Mouse (Mus musculus): ENCODE results near the gene Smarcd3. TPM values are rescaled to one million over a fixed set of nuclear protein-coding genes. Genes with fewer than 3 reads are reported as not detected.

Smarcd3 gene
- total and polyA plus RNA-seq, 3 experiments, result 1.3 to 2.2 TPM; not detected in 1

GRCm38 (mm10) chr5:24604080-24604655 is 20.0 kb downstream of the Smarcd3 start:
- Histone ChIP-seq H3K27me3 (replicated peaks) (peaks cover 79% of the 10 kb centered on the region), H3K79me2 (replicated peaks; ENCODE audit: control insufficient read depth, extremely low read depth, insufficient read depth, poor library complexity, severe bottlenecking) (no peaks in the 10 kb centered on the region), H3K36me3 (replicated peaks in 1 of 2; ENCODE audit: control insufficient read depth in 1 of 2, insufficient read depth in 1 of 2, low read length in 1 of 2) (no peaks in the 10 kb centered on the region), H3K4me2 (ENCODE audit: insufficient read depth, low read depth, poor library complexity, severe bottlenecking) (no peak overlapping the region), H3K4me1 (ENCODE audit: control insufficient read depth in 1 of 2, insufficient read depth in 2 of 2) (peaks cover 7 to 13% of the 10 kb centered on the region in 2 experiments; a peak in 3 of 4 replicates), H3K9ac (ENCODE audit: insufficient read depth, low read depth) (no peak overlapping the region), H3K9me3 (replicated peaks; ENCODE audit: low read length) (peaks cover 3% of the 10 kb centered on the region), H3K4me3 (replicated peaks in 1 of 3; ENCODE audit: low read depth in 2 of 3, low read length in 2 of 3, poor library complexity in 1 of 3) (no peak overlapping the region), H3K27ac (ENCODE audit: insufficient read depth, low read depth) (no peak overlapping the region)
- dilution Hi-C loops (cut with MboI; ENCODE audit: extremely low pct_ligation_motif_present, extremely low pct_unique_long_range_greater_than_20kb, low sequenced_read_pairs) (no loop called here), in situ Hi-C loops (cut with MboI; ENCODE audit: low pct_ligation_motif_present, low pct_unique_long_range_greater_than_20kb, low sequenced_read_pairs) (no loop called here)
- TF ChIP-seq ELF1 (IDR thresholded peaks at IDR 0.05; ENCODE audit: low read depth, low read length) (no peak), KAT2A (IDR thresholded peaks at IDR 0.05; ENCODE audit: insufficient replicate concordance, low read length) (no peak), USF1 (IDR thresholded peaks at IDR 0.05; ENCODE audit: low read depth, low read length) (no peak), EP300 (IDR thresholded peaks at IDR 0.05; ENCODE audit: low read length) (no peak), CHD2 (IDR thresholded peaks at IDR 0.05; ENCODE audit: low read length) (no peak), SMC3 (IDR thresholded peaks at IDR 0.05; ENCODE audit: low read depth, low read length) (no peak), NELFE (IDR thresholded peaks at IDR 0.05; ENCODE audit: low read depth, low read length) (no peak), GABPA (IDR thresholded peaks at IDR 0.05; ENCODE audit: insufficient replicate concordance, low read depth, low read length) (no peak), SIN3A (IDR thresholded peaks at IDR 0.05; ENCODE audit: low read length) (no peak), BHLHE40 (IDR thresholded peaks at IDR 0.05; ENCODE audit: low read depth, low read length) (no peak), MEF2A (IDR thresholded peaks at IDR 0.05; ENCODE audit: borderline replicate concordance, low read depth, low read length) (no peak), JUND (conservative IDR thresholded peaks at IDR 0.05; ENCODE audit: low read depth, low read length) (no peak), ETS1 (conservative IDR thresholded peaks at IDR 0.05; ENCODE audit: low read depth, low read length) (no peak)
- DNase-seq (ENCODE audit: extremely low read depth), result no peak

- no peak overlapping the region for H3K9ac ChIP-seq (ENCODE audit: insufficient read depth, low read depth)
- H3K79me2 ChIP-seq (replicated peaks; ENCODE audit: control insufficient read depth, extremely low read depth, insufficient read depth, poor library complexity, severe bottlenecking), result no peaks in the 10 kb centered on the region
- dilution Hi-C loops (cut with MboI; ENCODE audit: extremely low pct_ligation_motif_present, extremely low pct_unique_long_range_greater_than_20kb, low sequenced_read_pairs), result no loop called here
- no peaks in the 10 kb centered on the region for H3K36me3 ChIP-seq (replicated peaks in 1 of 2; ENCODE audit: control insufficient read depth in 1 of 2, insufficient read depth in 1 of 2, low read length in 1 of 2)
- no peak overlapping the region for H3K4me3 ChIP-seq (replicated peaks in 1 of 3; ENCODE audit: low read depth in 2 of 3, low read length in 2 of 3, poor library complexity in 1 of 3)
- H3K4me2 ChIP-seq (ENCODE audit: insufficient read depth, low read depth, poor library complexity, severe bottlenecking), result no peak overlapping the region
- TF ChIP-seq MAX (IDR thresholded peaks at IDR 0.05; ENCODE audit: low read length) (no peak), CHD1 (IDR thresholded peaks at IDR 0.05; ENCODE audit: low read depth, low read length) (no peak), CTCF (conservative IDR thresholded peaks at IDR 0.05 in 1 of 2, IDR thresholded peaks at IDR 0.05 in 1 of 2; ENCODE audit: low read depth in 2 of 2, low read length in 2 of 2) (no peak), TCF12 (IDR thresholded peaks at IDR 0.05; ENCODE audit: low read depth, low read length) (no peak), POLR2A (IDR thresholded peaks at IDR 0.05; ENCODE audit: low read depth, low read length) (no peak), USF1 (IDR thresholded peaks at IDR 0.05; ENCODE audit: low read depth, low read length) (no peak), E2F4 (IDR thresholded peaks at IDR 0.05; ENCODE audit: insufficient replicate concordance, low read depth, low read length) (no peak), EP300 (IDR thresholded peaks at IDR 0.05; ENCODE audit: low read length) (no peak), POLR2AphosphoS2 (IDR thresholded peaks at IDR 0.05; ENCODE audit: low read depth, low read length) (no peak), NRF1 (IDR thresholded peaks at IDR 0.05; ENCODE audit: low read depth, low read length) (no peak), JUN (IDR thresholded peaks at IDR 0.05; ENCODE audit: insufficient read depth, low read depth, low read length) (no peak), UBTF (IDR thresholded peaks at IDR 0.05; ENCODE audit: low read depth, low read length) (no peak), SIN3A (IDR thresholded peaks at IDR 0.05; ENCODE audit: low read length) (no peak), TBP (conservative IDR thresholded peaks at IDR 0.05; ENCODE audit: low read depth, low read length) (no peak), ZC3H11A (IDR thresholded peaks at IDR 0.05; ENCODE audit: low read depth, low read length) (no peak), MXI1 (IDR thresholded peaks at IDR 0.05; ENCODE audit: low read depth, low read length) (no peak), ZMIZ1 (IDR thresholded peaks at IDR 0.05; ENCODE audit: low read depth, low read length) (no peak), RAD21 (IDR thresholded peaks at IDR 0.05; ENCODE audit: low read depth, low read length) (no peak)
- no peak overlapping the region for H3K27ac ChIP-seq (ENCODE audit: insufficient read depth, low read depth)
- H3K27me3 ChIP-seq (replicated peaks), result peaks cover 82% of the 10 kb centered on the region
- peaks cover 7 to 11% of the 10 kb centered on the region in 2 experiments; a peak in 3 of 4 replicates for H3K4me1 ChIP-seq (ENCODE audit: control insufficient read depth in 1 of 2, insufficient read depth in 2 of 2)
- DNase-seq (ENCODE audit: extremely low read depth), result no peak
- in situ Hi-C loops (cut with MboI; ENCODE audit: low pct_ligation_motif_present, low pct_unique_long_range_greater_than_20kb, low sequenced_read_pairs), result no loop called here
- peaks cover 3% of the 10 kb centered on the region for H3K9me3 ChIP-seq (replicated peaks; ENCODE audit: low read length)
Observed at GRCm38 (mm10) chr5:24603431-24604010, 20.7 kb downstream of the Smarcd3 start.
